Mouse (Mus musculus) gastrocnemius, postnatal 25 days (tissue): ENCODE results near the gene Mrps17. TPM values are rescaled to one million over a fixed set of nuclear protein-coding genes. Genes with fewer than 3 reads are reported as not detected.

Source experiments
- DNase-seq: peaks from one replicate; pipeline ENCODE4 v3.0.0; 2022
- total RNA-seq, 2 experiments: library from RNA; stranded (reverse); gene quantifications; 1 replicate in 1 of 2; 2 replicates in 1 of 2; pipeline ENCODE4 v1.2.3; 2021

Gene Mrps17
- total RNA-seq, 2 experiments from 2014 or later, result 57.3 to 63.7 TPM

DNA sequence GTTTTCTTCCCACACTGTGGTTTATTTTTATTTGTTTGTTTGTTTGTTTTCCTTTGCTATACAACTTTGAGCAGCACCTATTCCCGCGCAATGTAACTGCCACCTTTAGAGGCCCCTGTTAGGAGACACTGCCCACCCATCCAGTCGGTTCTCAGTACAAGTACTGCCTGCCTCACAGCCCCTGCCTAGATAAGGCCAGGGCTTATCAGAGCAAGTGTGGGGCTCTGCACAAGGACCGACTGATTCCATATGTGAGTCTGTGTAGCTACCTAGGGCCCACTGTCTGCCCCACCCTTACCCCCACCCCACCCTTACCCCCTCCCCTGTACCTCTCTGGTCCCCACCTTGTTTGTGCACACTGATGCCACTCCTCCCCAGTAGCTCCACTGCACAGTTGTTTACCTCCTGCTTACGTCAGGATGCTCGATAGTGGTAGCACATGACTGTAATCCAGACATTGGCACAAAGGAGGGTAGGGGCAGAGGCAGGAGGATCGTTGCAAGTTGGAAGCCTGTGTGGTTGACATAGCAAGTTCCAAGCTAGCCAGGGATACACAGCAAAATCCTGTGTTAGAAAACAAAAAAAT is 27.7 kb downstream of the Mrps17 start:
- DNase-seq, result no peak

DNA sequence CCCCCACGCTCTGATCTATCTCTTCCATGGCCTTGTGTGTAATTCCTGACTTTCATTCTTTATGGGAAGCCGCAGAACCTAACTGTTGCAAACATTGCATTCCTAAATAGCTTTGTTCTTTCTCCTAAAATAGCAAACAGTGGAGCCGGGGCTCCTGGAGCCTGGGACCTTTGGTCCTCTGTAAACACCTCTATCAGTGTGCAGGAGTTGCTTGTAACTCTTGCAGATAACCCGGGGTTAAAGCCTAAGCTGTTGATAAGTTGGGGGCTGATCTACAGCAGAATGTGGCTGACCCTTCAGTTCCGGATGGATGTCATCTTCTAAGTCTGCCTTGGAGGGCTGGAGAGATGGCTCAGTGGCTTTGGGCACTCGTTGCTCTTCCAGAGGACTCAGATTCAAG is 28.8 kb downstream of the Mrps17 start:
- no peak for DNase-seq

DNA sequence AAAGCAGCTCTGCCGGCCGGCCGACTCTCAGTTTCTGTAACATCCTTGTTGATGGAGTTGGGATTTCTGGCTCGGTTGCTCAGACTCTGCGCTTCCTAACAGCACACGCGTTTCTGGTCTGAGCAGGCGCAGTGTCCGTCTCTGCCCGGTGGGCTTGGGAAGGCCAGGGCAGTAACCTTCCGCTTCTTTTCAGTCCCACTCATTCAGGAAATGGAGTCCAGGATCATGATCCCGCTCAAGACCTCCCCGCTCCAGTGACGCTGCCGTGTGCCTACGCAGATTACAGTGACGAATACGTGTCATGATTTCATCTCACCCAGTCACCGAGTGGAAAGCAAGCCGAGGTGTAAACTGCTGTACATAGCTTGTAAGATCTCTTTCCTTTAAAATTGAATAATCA is 41.6 kb downstream of the Mrps17 start:
- no peak for DNase-seq

DNA sequence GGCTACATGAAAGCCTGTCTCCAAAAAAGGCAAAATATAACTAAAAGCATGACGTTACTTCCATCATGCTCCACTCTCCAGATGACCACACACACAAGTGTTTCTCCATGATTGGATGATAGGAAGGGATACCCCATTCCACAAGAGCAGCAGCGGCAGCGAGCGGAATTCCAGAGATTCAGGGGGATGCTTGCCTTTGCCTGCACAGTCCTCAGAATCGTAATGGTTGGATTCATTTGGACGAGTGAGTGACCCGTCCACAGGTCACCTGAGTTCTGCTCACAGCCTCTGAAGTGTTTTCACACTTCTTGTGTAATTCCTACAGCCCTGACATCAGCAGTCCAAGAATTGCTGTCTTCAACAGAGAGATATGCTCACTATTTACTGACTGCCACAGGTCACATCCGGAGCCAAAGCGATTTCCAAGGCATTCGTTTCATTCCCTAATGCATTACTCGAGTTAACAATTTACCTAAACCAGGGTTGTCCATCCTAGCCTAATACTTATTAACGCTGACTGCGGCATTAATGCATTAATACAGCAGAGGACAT is 44.7 kb downstream of the Mrps17 start:
- DNase-seq, result no peak

DNA sequence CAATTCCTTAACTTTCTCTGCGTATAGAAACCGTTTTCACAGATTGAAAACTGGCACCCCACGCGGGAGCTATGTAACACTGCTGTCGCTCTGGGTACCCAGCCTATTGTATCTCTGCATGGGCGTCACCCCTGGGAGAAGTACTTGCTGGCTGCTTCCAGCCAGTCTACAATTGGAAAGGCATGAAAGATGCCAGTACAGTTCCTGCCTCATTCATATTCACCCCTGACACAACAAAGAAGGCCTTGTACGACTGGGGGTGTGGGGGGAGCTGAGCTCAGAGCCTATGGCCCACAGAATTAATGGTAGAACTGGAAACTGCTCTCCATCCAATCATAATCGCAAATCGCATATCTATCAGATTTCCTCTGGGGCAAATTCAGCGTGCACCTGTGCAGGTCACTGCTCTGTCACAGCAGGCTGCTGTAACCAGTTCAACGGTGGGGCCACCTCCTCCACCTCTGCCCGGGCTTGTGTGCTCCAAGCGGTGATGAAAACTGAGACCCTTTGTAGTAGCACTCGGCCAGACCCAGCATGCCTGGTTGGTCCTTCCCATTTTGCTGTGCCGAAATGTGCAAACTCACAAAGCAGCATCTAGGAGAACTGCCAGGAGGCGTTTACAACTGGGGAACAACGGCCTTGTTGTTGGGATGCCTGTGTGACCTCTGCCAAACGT is 46.7 kb downstream of the Mrps17 start:
- no peak for DNase-seq

DNA sequence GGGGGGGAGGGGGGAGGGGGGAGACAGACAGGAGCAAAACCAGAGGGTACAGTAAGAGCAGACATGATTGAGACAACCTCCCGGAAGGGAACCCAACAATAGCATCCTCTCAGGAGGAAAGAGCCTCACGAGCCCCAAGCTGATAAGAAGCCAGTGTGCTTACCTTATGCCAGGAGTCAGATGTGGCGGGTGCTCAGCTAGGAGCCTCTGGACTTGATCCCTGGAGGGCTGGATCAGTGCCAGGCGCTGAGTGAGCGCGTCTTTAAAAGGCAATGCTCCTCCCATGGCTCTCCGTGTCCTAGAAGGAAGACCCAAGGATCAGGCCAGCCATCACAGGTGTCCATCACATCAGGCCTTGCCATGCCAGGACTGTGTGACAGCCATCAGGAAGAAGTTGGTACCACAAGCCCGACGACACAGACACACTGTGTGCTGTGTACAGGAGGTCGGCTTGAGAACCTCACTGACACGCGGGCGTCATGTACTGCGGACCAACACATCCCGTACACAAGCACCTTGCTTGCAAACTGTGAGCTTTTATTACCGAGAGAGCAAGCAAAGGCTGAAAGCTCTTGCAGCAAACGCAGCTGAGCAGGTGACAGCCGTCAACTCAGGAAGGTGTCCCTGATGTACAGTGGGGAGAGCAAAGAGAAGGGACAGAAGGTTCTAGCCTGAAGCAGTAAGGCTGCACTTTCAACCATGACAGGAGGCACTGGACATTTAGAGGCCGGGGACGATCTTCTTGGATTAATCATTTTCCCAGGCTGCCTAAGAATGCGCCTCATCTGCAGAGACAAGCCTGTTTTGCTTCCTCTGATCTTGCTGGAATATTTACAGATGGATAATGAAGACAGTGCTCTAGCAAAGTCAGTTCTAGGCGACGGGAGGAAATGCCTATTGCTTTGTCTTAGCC is 55.4 kb downstream of the Mrps17 start:
- DNase-seq, result no peak

Other genes starting within 250 kb of the Mrps17 start
- gene Sfswap, start 214.3 kb upstream of the Mrps17 start, total RNA-seq, result 10 to 100 TPM; 23.0 to 25.0 TPM
- under 1 TPM; 0.33 to 0.43 TPM for gene Mmp17, start 131.3 kb upstream of the Mrps17 start, total RNA-seq
- gene Zfp11, start 45.4 kb upstream of the Mrps17 start, total RNA-seq, result 1 to 10 TPM; 1.8 TPM
- gene Sept14, start 7.0 kb upstream of the Mrps17 start, total RNA-seq, result not detected
- 100 to 1,000 TPM; 510 to 555 TPM for gene Nipsnap2, start 9.6 kb downstream of the Mrps17 start, total RNA-seq
- gene Psph, start 72.0 kb downstream of the Mrps17 start, total RNA-seq, result 10 to 100 TPM; 11.6 to 12.3 TPM
- gene Sumf2, start 131.5 kb downstream of the Mrps17 start, total RNA-seq, result 1 to 10 TPM; 8.4 to 8.6 TPM
- 100 to 1,000 TPM; 560 to 586 TPM for gene Chchd2, start 172.0 kb downstream of the Mrps17 start, total RNA-seq
- gene Zbed5, start 180.2 kb downstream of the Mrps17 start, total RNA-seq, result 1 to 10 TPM in 1 of 2 experiments, under 1 TPM in 1; 0.19 to 1.1 TPM
- 100 to 1,000 TPM; 297 to 365 TPM for gene Phkg1, start 183.1 kb downstream of the Mrps17 start, total RNA-seq
- gene Nupr1l, start 193.0 kb downstream of the Mrps17 start, total RNA-seq, result 1 to 10 TPM in 1 of 2 experiments, not detected in 1; 1.2 TPM
- gene Vkorc1l1, start 226.5 kb downstream of the Mrps17 start, total RNA-seq, result 10 to 100 TPM; 18.3 to 19.4 TPM